Mouse (Mus musculus) myocyte (in vitro differentiated cells): ENCODE results near the gene Gpx5. TPM values are rescaled to one million over a fixed set of nuclear protein-coding genes. Genes with fewer than 3 reads are reported as not detected.

Experiments used
- H3K27me3 ChIP-seq: one replicate; pipeline ENCODE4 v1.6.1; 2011; ENCODE audit not compliant: control insufficient read depth, insufficient read depth, insufficient read length
- H3K36me3 ChIP-seq: one replicate; pipeline ENCODE4 v1.6.1; 2011; ENCODE audit not compliant: control insufficient read depth, insufficient read depth
- H3K4me2 ChIP-seq: one replicate; pipeline ENCODE4 v1.6.1; 2011; ENCODE audit warnings: low read depth, control low read depth
- H3K4me3 ChIP-seq: one replicate; pipeline ENCODE4 v1.5.1; 2011; ENCODE audit warnings: mild to moderate bottlenecking, control low read depth, moderate library complexity
- H3K79me2 ChIP-seq: one replicate; pipeline ENCODE4 v1.6.1; 2011; ENCODE audit not compliant: control insufficient read depth, insufficient read depth
- H3ac ChIP-seq: one replicate; pipeline ENCODE4 v1.6.1; 2011; ENCODE audit not compliant: control insufficient read depth, insufficient read length
- CEBPB ChIP-seq: IDR thresholded peaks from 2 replicates; pipeline ENCODE4 v1.6.1; 2011; ENCODE audit warnings: mild to moderate bottlenecking, moderate library complexity; ENCODE audit not compliant: poor library complexity, insufficient read depth, severe bottlenecking
- E2F4 ChIP-seq: IDR thresholded peaks from one replicate; pipeline ENCODE4 v1.6.1; 2011; ENCODE audit warnings: mild to moderate bottlenecking, control low read depth, moderate library complexity; ENCODE audit not compliant: insufficient read depth
- MAX ChIP-seq: IDR thresholded peaks from one replicate; pipeline ENCODE4 v1.6.1; 2011; ENCODE audit warnings: low read depth, mild to moderate bottlenecking, control low read depth
- MYOD1 ChIP-seq, 3 experiments: IDR thresholded peaks; one replicate each; pipeline ENCODE4 v1.6.1; 2011; ENCODE audit warnings: control low read depth in 2 of 3, low read depth in 2 of 3, mild to moderate bottlenecking in 2 of 3, moderate library complexity in 1 of 3; ENCODE audit not compliant: insufficient read length in 2 of 3, control insufficient read depth in 1 of 3
- MYOG ChIP-seq, 3 experiments: IDR thresholded peaks; one replicate each; pipeline ENCODE4 v1.6.1; 2011; ENCODE audit warnings: control low read depth in 2 of 3, low read depth in 2 of 3, mild to moderate bottlenecking in 2 of 3; ENCODE audit not compliant: insufficient read length in 2 of 3, control insufficient read depth in 1 of 3, insufficient read depth in 1 of 3
- POLR2A ChIP-seq: IDR thresholded peaks from one replicate; pipeline ENCODE4 v1.6.1; 2011; ENCODE audit warnings: low read depth, mild to moderate bottlenecking, control low read depth, moderate library complexity; ENCODE audit not compliant: insufficient read length
- POLR2AphosphoS2 ChIP-seq: IDR thresholded peaks from one replicate; pipeline ENCODE4 v1.6.1; 2011; ENCODE audit warnings: low read depth, control low read depth; ENCODE audit not compliant: insufficient read length
- REST ChIP-seq: IDR thresholded peaks from one replicate; pipeline ENCODE4 v1.6.1; 2011; ENCODE audit warnings: mild to moderate bottlenecking, control low read depth, moderate library complexity; ENCODE audit not compliant: insufficient read depth, insufficient read length
- SRF ChIP-seq: IDR thresholded peaks from one replicate; pipeline ENCODE4 v1.6.1; 2011; ENCODE audit warnings: low read depth; ENCODE audit not compliant: control insufficient read depth, insufficient read length
- TCF12 ChIP-seq: IDR thresholded peaks from one replicate; pipeline ENCODE4 v1.6.1; 2011; ENCODE audit warnings: mild to moderate bottlenecking, control low read depth; ENCODE audit not compliant: poor library complexity, insufficient read depth, severe bottlenecking
- TCF3 ChIP-seq: IDR thresholded peaks from one replicate; pipeline ENCODE4 v1.6.1; 2011; ENCODE audit warnings: low read depth, control low read depth; ENCODE audit not compliant: insufficient read length
- USF1 ChIP-seq: IDR thresholded peaks from one replicate; pipeline ENCODE4 v1.6.1; 2011; ENCODE audit warnings: low read depth, mild to moderate bottlenecking, control low read depth, moderate library complexity
- polyA plus RNA-seq: library from polyadenylated mRNA; unstranded; fragments of >200 nt; fragmentation: generic; extraction: Trizol; gene quantifications from one replicate; pipeline ENCODE4 v1.2.1, GENCODE M21; 2012; ENCODE audit warnings: missing spikeins

Gene Gpx5
- not detected for polyA plus RNA-seq

DNA sequence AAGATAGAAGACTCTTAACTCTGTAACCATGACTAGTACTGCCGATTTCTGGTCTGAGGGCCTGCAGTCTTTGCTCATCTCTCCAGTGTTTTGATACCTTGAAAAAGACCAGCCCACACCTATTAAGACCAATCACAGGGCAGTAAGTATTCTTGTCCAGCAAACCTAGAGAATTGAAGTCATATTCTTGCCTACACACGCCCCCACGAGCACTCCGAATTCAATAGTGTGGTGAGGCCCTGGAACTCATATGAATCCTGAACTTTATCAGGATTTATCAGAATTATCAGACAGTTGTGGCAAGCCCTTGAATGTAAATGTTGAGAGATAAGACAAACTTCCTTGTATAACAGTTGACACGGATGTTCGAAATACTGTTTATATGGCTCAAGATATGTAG, at the start of gene Gpx5:
Gpx5 (minus strand) TSS at position 101 of the 400 bp plus-strand sequence.
- H3K27me3 ChIP-seq: no peaks in the 10 kb centered on the region
- H3K4me3 ChIP-seq: no peak within 1 kb of the TSS
- no peaks in the 10 kb centered on the region for H3K79me2 ChIP-seq
- no peak within 1 kb of the TSS for H3K4me2 ChIP-seq
- TF ChIP-seq MYOD1 (IDR thresholded peaks at IDR 0.05; ENCODE audit: control insufficient read depth in 1 of 3, insufficient read length in 2 of 3, low read depth in 2 of 3): no peak
- TF ChIP-seq POLR2A: no peak
- TF ChIP-seq POLR2AphosphoS2: no peak
- TF ChIP-seq CEBPB: no peak
- no peak for TF ChIP-seq MYOG (IDR thresholded peaks at IDR 0.05; ENCODE audit: control insufficient read depth in 1 of 3, insufficient read depth in 1 of 3, insufficient read length in 2 of 3, low read depth in 2 of 3)
- TF ChIP-seq REST: no peak
- no peak for TF ChIP-seq E2F4
- no peak for TF ChIP-seq SRF
- no peak within 1 kb of the TSS for H3ac ChIP-seq
- H3K36me3 ChIP-seq: no peaks in the 10 kb centered on the region

DNA sequence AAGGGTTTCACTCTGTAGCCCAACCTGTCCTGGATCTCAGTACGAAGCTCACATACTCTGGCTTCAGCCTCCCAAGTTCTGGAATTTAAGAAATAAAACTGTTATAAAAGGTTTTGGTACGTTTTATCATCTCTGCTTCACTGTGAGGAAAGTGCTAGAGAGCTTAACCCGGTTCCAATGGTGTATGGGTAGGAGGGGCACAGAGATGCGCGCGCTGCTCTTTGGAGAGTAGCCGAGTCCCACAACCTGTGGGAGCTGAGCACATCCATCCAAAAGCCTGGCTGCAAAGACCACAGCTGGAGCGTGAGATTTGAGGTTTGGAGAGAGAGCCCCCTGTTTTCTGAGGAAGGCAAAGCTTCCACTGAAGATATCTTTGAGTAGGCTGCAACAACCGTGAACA, 34.9 kb upstream of the Gpx5 start:
- H3K4me3 ChIP-seq: peak overlapping the region; percentile 12
- TF ChIP-seq POLR2AphosphoS2 (no peak), E2F4 (no peak), TCF3 (no peak), REST (no peak), TCF12 (no peak), USF1 (no peak), CEBPB (no peak), SRF (no peak), MAX (no peak), MYOG (IDR thresholded peaks at IDR 0.05; ENCODE audit: control insufficient read depth in 1 of 3, insufficient read depth in 1 of 3, insufficient read length in 2 of 3, low read depth in 2 of 3) (no peak), POLR2A (no peak), MYOD1 (IDR thresholded peaks at IDR 0.05; ENCODE audit: control insufficient read depth in 1 of 3, insufficient read length in 2 of 3, low read depth in 2 of 3) (no peak)
- H3K79me2 ChIP-seq: no peaks in the 10 kb centered on the region
- H3K36me3 ChIP-seq: no peaks in the 10 kb centered on the region
- H3K27me3 ChIP-seq: peaks cover 3% of the 10 kb centered on the region
- peak overlapping the region; percentile 72 for H3K4me2 ChIP-seq
- H3ac ChIP-seq: no peak overlapping the region

DNA sequence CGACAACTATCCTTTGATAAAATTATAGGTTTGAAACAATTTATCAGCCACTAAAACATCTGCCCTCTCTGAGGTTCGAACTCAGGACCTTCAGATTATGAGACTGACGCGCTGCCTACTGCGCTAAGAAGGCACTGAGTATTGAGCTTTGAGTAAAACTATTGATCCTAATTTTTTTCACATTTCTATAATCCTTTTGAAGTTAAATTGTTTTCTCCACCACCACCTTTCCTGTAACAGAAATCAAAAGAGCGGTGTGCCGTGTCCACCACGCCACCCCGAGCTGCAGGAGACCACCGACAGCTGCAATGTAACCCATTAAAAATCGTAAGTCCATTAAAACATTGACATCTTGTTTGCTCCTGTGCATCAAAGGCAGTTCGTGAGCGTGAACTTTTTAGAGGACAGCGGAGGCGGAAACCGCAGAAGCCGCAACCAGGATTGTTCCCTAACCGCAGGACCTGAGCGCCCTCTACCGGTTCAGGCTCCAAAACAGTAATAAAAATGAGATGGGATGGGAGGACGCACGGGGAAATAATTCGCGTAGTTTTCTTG, 34.2 kb upstream of the Gpx5 start:
- Histone ChIP-seq H3ac (no peak overlapping the region), H3K79me2 (no peaks in the 10 kb centered on the region), H3K4me2 (peak overlapping the region; percentile 72), H3K27me3 (peaks cover 3% of the 10 kb centered on the region), H3K4me3 (peak overlapping the region; percentile 12), H3K36me3 (no peaks in the 10 kb centered on the region)
- no peak for TF ChIP-seq MYOD1 (IDR thresholded peaks at IDR 0.05; ENCODE audit: control insufficient read depth in 1 of 3, insufficient read length in 2 of 3, low read depth in 2 of 3)
- TF ChIP-seq MAX: no peak

DNA sequence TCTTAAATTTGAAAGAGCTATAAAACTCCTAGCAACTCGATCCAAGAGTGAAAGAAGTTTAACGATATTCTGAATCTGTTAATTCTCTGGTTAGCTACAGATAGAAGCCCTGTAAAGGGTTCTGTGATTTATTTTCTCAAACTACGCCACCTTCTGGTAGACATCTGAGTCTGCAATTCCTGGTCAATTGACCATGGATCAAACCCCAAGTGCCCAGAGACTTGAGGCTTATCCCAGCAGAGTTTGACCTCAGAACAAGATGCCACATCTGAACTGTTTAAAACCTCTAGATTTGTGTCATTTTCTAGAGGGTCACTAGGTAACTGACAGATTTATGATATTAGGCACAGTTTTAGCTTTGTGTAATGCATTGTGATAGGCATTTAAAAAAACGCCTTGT, 33.7 kb upstream of the Gpx5 start:
- H3K4me2 ChIP-seq: peak overlapping the region; percentile 72
- H3K79me2 ChIP-seq: no peaks in the 10 kb centered on the region
- no peak overlapping the region for H3ac ChIP-seq
- H3K36me3 ChIP-seq: no peaks in the 10 kb centered on the region
- peaks cover 3% of the 10 kb centered on the region for H3K27me3 ChIP-seq
- TF ChIP-seq TCF12 (no peak), POLR2A (no peak), POLR2AphosphoS2 (no peak), E2F4 (no peak), MYOG (IDR thresholded peaks at IDR 0.05; ENCODE audit: control insufficient read depth in 1 of 3, insufficient read depth in 1 of 3, insufficient read length in 2 of 3, low read depth in 2 of 3) (no peak), USF1 (no peak), MAX (no peak), MYOD1 (IDR thresholded peaks at IDR 0.05; ENCODE audit: control insufficient read depth in 1 of 3, insufficient read length in 2 of 3, low read depth in 2 of 3) (no peak), SRF (no peak), REST (no peak), TCF3 (no peak), CEBPB (no peak)
- H3K4me3 ChIP-seq: peak overlapping the region; percentile 12

- no peaks in the 10 kb centered on the region for H3K79me2 ChIP-seq
- no peaks in the 10 kb centered on the region for H3K36me3 ChIP-seq
- H3K27me3 ChIP-seq: no peaks in the 10 kb centered on the region
- H3K4me3 ChIP-seq: no peak overlapping the region
- TF ChIP-seq MAX (no peak), TCF3 (no peak), POLR2A (no peak), MYOD1 (IDR thresholded peaks at IDR 0.05; ENCODE audit: control insufficient read depth in 1 of 3, insufficient read length in 2 of 3, low read depth in 2 of 3) (no peak), CEBPB (no peak)
- H3K4me2 ChIP-seq: no peak overlapping the region
- H3ac ChIP-seq: no peak overlapping the region
These were observed 30.9 kb upstream of the Gpx5 start for GRCm38 (mm10) chr13:21323405-21323804.
